Mouse (Mus musculus): ENCODE measurements around the gene Gmpr.

The Gmpr gene

GRCm38 (mm10) chr13:45545974-45546373, 38.7 kb downstream of the Gmpr start:
- DNase-seq (ENCODE audit: low spot score): no peak

- DNase-seq (ENCODE audit: low spot score): no peak
These were observed 39.7 kb downstream of the Gmpr start for GRCm38 (mm10) chr13:45546946-45547345.

- no peak for DNase-seq (ENCODE audit: low spot score)
These were observed 40.3 kb downstream of the Gmpr start for GRCm38 (mm10) chr13:45547549-45547948.

- no peak for DNase-seq (ENCODE audit: low spot score)
These were observed 46.4 kb downstream of the Gmpr start for GRCm38 (mm10) chr13:45553674-45554073.

- DNase-seq (ENCODE audit: low spot score): no peak
These were observed 51.1 kb downstream of the Gmpr start for GRCm38 (mm10) chr13:45558367-45558766.

GRCm38 (mm10) chr13:45559258-45559657, 52.0 kb downstream of the Gmpr start:
- no peak for DNase-seq (ENCODE audit: low spot score)

GRCm38 (mm10) chr13:45560543-45560942, 53.3 kb downstream of the Gmpr start:
- no peak for DNase-seq (ENCODE audit: low spot score)

GRCm38 (mm10) chr13:45562011-45562410, 54.8 kb downstream of the Gmpr start:
- no peak for DNase-seq (ENCODE audit: low spot score)

GRCm38 (mm10) chr13:45564946-45565345, 57.7 kb downstream of the Gmpr start:
- no peak for DNase-seq (ENCODE audit: low spot score)

- DNase-seq (ENCODE audit: low spot score): no peak
These were observed 62.7 kb downstream of the Gmpr start for GRCm38 (mm10) chr13:45569932-45570331.

GRCm38 (mm10) chr13:45571795-45572262, 64.6 kb downstream of the Gmpr start:
- peak; percentile 90 for DNase-seq (ENCODE audit: low spot score)

GRCm38 (mm10) chr13:45572768-45573167, 65.5 kb downstream of the Gmpr start:
- DNase-seq (ENCODE audit: low spot score): peak; percentile 59

GRCm38 (mm10) chr13:45576185-45576584, 68.9 kb downstream of the Gmpr start:
- DNase-seq (ENCODE audit: low spot score): no peak

- no peak for DNase-seq (ENCODE audit: low spot score)
These were observed 70.1 kb downstream of the Gmpr start for GRCm38 (mm10) chr13:45577366-45577765.

GRCm38 (mm10) chr13:45577784-45578183, 70.5 kb downstream of the Gmpr start:
- DNase-seq (ENCODE audit: low spot score): no peak

GRCm38 (mm10) chr13:45579751-45580150, 72.5 kb downstream of the Gmpr start:
- no peak for DNase-seq (ENCODE audit: low spot score)

- DNase-seq (ENCODE audit: low spot score): no peak
These were observed 75.0 kb downstream of the Gmpr start for GRCm38 (mm10) chr13:45582294-45582693.

GRCm38 (mm10) chr13:45583061-45583460, 75.8 kb downstream of the Gmpr start:
- DNase-seq (ENCODE audit: low spot score): no peak

- DNase-seq (ENCODE audit: low spot score): no peak
These were observed 83.7 kb downstream of the Gmpr start for GRCm38 (mm10) chr13:45590898-45591297.

- no peak for DNase-seq (ENCODE audit: low spot score)
These were observed 86.7 kb downstream of the Gmpr start for GRCm38 (mm10) chr13:45593914-45594313.

- DNase-seq (ENCODE audit: low spot score): no peak
These were observed 88.2 kb downstream of the Gmpr start for GRCm38 (mm10) chr13:45595416-45595815.

- DNase-seq (ENCODE audit: low spot score): no peak
These were observed 92.6 kb downstream of the Gmpr start for GRCm38 (mm10) chr13:45599831-45600230.

- no peak for DNase-seq (ENCODE audit: low spot score)
These were observed 93.2 kb downstream of the Gmpr start for GRCm38 (mm10) chr13:45600443-45600842.
